Mouse (Mus musculus): ENCODE results near the gene Itga9.
A peak's percentile ranks its signal among the peaks of the same experiment; 100 is the strongest.

Itga9 gene

GRCm38 (mm10) chr9:118688921-118689451, 82.5 kb downstream of the Itga9 start:
- no peak for DNase-seq

GRCm38 (mm10) chr9:118693256-118693655, 86.8 kb downstream of the Itga9 start:
- peak; percentile 53 to 61 for DNase-seq

- DNase-seq: no peak
Measured at GRCm38 (mm10) chr9:118694420-118694825, 87.9 kb downstream of the Itga9 start.

GRCm38 (mm10) chr9:118698191-118698590, 91.7 kb downstream of the Itga9 start:
- DNase-seq: no peak

- no peak for DNase-seq
Measured at GRCm38 (mm10) chr9:118699716-118700115, 93.2 kb downstream of the Itga9 start.

GRCm38 (mm10) chr9:118700889-118701288, 94.4 kb downstream of the Itga9 start:
- DNase-seq: no peak

- no peak for DNase-seq
Measured at GRCm38 (mm10) chr9:118701791-118702190, 95.3 kb downstream of the Itga9 start.

GRCm38 (mm10) chr9:118703146-118703545, 96.7 kb downstream of the Itga9 start:
- no peak for DNase-seq

- no peak for DNase-seq
Measured at GRCm38 (mm10) chr9:118705381-118706074, 99.0 kb downstream of the Itga9 start.

- no peak for DNase-seq
Measured at GRCm38 (mm10) chr9:118706176-118706975, 99.9 kb downstream of the Itga9 start.

GRCm38 (mm10) chr9:118710625-118711024, 104.1 kb downstream of the Itga9 start:
- no peak for DNase-seq

GRCm38 (mm10) chr9:118711749-118712148, 105.3 kb downstream of the Itga9 start:
- DNase-seq: no peak

GRCm38 (mm10) chr9:118713515-118713914, 107.0 kb downstream of the Itga9 start:
- DNase-seq: no peak

GRCm38 (mm10) chr9:118714536-118714935, 108.0 kb downstream of the Itga9 start:
- DNase-seq: no peak

- DNase-seq: no peak
Measured at GRCm38 (mm10) chr9:118715971-118716628, 109.6 kb downstream of the Itga9 start.

- DNase-seq: no peak
Measured at GRCm38 (mm10) chr9:118717436-118717835, 110.9 kb downstream of the Itga9 start.

- DNase-seq: no peak
Measured at GRCm38 (mm10) chr9:118718511-118718910, 112.0 kb downstream of the Itga9 start.

- no peak for DNase-seq
Measured at GRCm38 (mm10) chr9:118721056-118721455, 114.6 kb downstream of the Itga9 start.

- DNase-seq: no peak
Measured at GRCm38 (mm10) chr9:118722789-118723325, 116.4 kb downstream of the Itga9 start.

- no peak for DNase-seq
Measured at GRCm38 (mm10) chr9:118725128-118725527, 118.6 kb downstream of the Itga9 start.

GRCm38 (mm10) chr9:118726550-118726949, 120.1 kb downstream of the Itga9 start:
- no peak for DNase-seq

- DNase-seq: no peak
Measured at GRCm38 (mm10) chr9:118728296-118728695, 121.8 kb downstream of the Itga9 start.

- DNase-seq: no peak
Measured at GRCm38 (mm10) chr9:118728987-118729386, 122.5 kb downstream of the Itga9 start.
